Mouse (Mus musculus): ENCODE data around the gene Mtmr2.

GRCm38 (mm10) chr9:13794302-13794701 is 46.1 kb downstream of the Mtmr2 start:
- TF ChIP-seq CTCF (IDR thresholded peaks at IDR 0.05; ENCODE audit: low read depth) = peak; percentile 24; the same call in 1 of the 2 replicates
- TF ChIP-seq EP300 (IDR thresholded peaks at IDR 0.05; ENCODE audit: low read depth) = no peak
